Mouse (Mus musculus): ENCODE data around the gene Mylip. TPM values are rescaled to one million over a fixed set of nuclear protein-coding genes. Genes with fewer than 3 reads are reported as not detected.

The Mylip gene
- polyA plus RNA-seq (2012; ENCODE audit: insufficient read depth, insufficient read length, low replicate concordance, missing spikeins) = not detected in 2 replicates

GRCm38 (mm10) chr13:45389448-45390311 lies at the start of gene Mylip:
Gene Mylip (plus strand): TSS chr13:45389742.
- Histone ChIP-seq H3K4me1 (ENCODE audit: control insufficient read depth, insufficient read depth, low read length) (peaks cover 8% of the 10 kb centered on the region; the same call in 1 of the 2 replicates), H3K27ac (ENCODE audit: insufficient read depth, low read depth, low read length) (no peak within 1 kb of the TSS), H3K4me3 (ENCODE audit: insufficient read depth, low read depth, low read length) (peak within 1 kb of the TSS; percentile 63)
- TF ChIP-seq CTCF (IDR thresholded peaks at IDR 0.05; ENCODE audit: insufficient read depth, low read depth, low read length) (0 out of 2 replicates have a peak, but pooled peaks have one; percentile 21), POLR2A (IDR thresholded peaks at IDR 0.05; ENCODE audit: insufficient read depth, low read depth, low read length) (peak; percentile 95)
- under 1% methylated on average over 79 of the region's 81 CpGs for WGBS

GRCm38 (mm10) chr13:45341991-45342390 lies 47.6 kb upstream of the Mylip start:
- no peak for TF ChIP-seq POLR2A (IDR thresholded peaks at IDR 0.05; ENCODE audit: insufficient read depth, low read depth, low read length)
- TF ChIP-seq CTCF (IDR thresholded peaks at IDR 0.05; ENCODE audit: insufficient read depth, low read depth, low read length) = no peak
- no peaks in the 10 kb centered on the region for H3K4me1 ChIP-seq (ENCODE audit: control insufficient read depth, insufficient read depth, low read length)
- no peak overlapping the region for H3K27ac ChIP-seq (ENCODE audit: insufficient read depth, low read depth, low read length)
- no peak overlapping the region for H3K4me3 ChIP-seq (ENCODE audit: insufficient read depth, low read depth, low read length)

GRCm38 (mm10) chr13:45343541-45343940 lies 46.0 kb upstream of the Mylip start:
- no peak overlapping the region for H3K4me3 ChIP-seq (ENCODE audit: insufficient read depth, low read depth, low read length)
- H3K27ac ChIP-seq (ENCODE audit: insufficient read depth, low read depth, low read length) = no peak overlapping the region
- WGBS = 91% methylated on average over 6 of the region's 6 CpGs
- no peaks in the 10 kb centered on the region for H3K4me1 ChIP-seq (ENCODE audit: control insufficient read depth, insufficient read depth, low read length)
- TF ChIP-seq CTCF (IDR thresholded peaks at IDR 0.05; ENCODE audit: insufficient read depth, low read depth, low read length) (no peak), POLR2A (IDR thresholded peaks at IDR 0.05; ENCODE audit: insufficient read depth, low read depth, low read length) (no peak)

GRCm38 (mm10) chr13:45343966-45344365 lies 45.6 kb upstream of the Mylip start:
- WGBS = 85% methylated on average over 4 of the region's 4 CpGs
- Histone ChIP-seq H3K4me3 (ENCODE audit: insufficient read depth, low read depth, low read length) (no peak overlapping the region), H3K4me1 (ENCODE audit: control insufficient read depth, insufficient read depth, low read length) (no peaks in the 10 kb centered on the region), H3K27ac (ENCODE audit: insufficient read depth, low read depth, low read length) (no peak overlapping the region)
- TF ChIP-seq CTCF (IDR thresholded peaks at IDR 0.05; ENCODE audit: insufficient read depth, low read depth, low read length) (no peak), POLR2A (IDR thresholded peaks at IDR 0.05; ENCODE audit: insufficient read depth, low read depth, low read length) (no peak)

GRCm38 (mm10) chr13:45345471-45346159 lies 43.9 kb upstream of the Mylip start:
- H3K4me1 ChIP-seq (ENCODE audit: control insufficient read depth, insufficient read depth, low read length) = no peaks in the 10 kb centered on the region
- no peak for TF ChIP-seq POLR2A (IDR thresholded peaks at IDR 0.05; ENCODE audit: insufficient read depth, low read depth, low read length)
- no peak for TF ChIP-seq CTCF (IDR thresholded peaks at IDR 0.05; ENCODE audit: insufficient read depth, low read depth, low read length)
- 35% methylated on average over 14 of the region's 14 CpGs for WGBS
- H3K27ac ChIP-seq (ENCODE audit: insufficient read depth, low read depth, low read length) = no peak overlapping the region
- no peak overlapping the region for H3K4me3 ChIP-seq (ENCODE audit: insufficient read depth, low read depth, low read length)

GRCm38 (mm10) chr13:45351483-45351882 lies 38.1 kb upstream of the Mylip start:
- H3K4me3 ChIP-seq (ENCODE audit: insufficient read depth, low read depth, low read length) = no peak overlapping the region
- H3K4me1 ChIP-seq (ENCODE audit: control insufficient read depth, insufficient read depth, low read length) = no peaks in the 10 kb centered on the region
- 92% methylated on average over 5 of the region's 5 CpGs for WGBS
- TF ChIP-seq POLR2A (IDR thresholded peaks at IDR 0.05; ENCODE audit: insufficient read depth, low read depth, low read length) = no peak
- no peak for TF ChIP-seq CTCF (IDR thresholded peaks at IDR 0.05; ENCODE audit: insufficient read depth, low read depth, low read length)
- H3K27ac ChIP-seq (ENCODE audit: insufficient read depth, low read depth, low read length) = no peak overlapping the region

- 83% methylated on average over 2 of the region's 2 CpGs for WGBS
- H3K4me3 ChIP-seq (ENCODE audit: insufficient read depth, low read depth, low read length) = no peak overlapping the region
- no peaks in the 10 kb centered on the region for H3K4me1 ChIP-seq (ENCODE audit: control insufficient read depth, insufficient read depth, low read length)
- H3K27ac ChIP-seq (ENCODE audit: insufficient read depth, low read depth, low read length) = no peak overlapping the region
- no peak for TF ChIP-seq CTCF (IDR thresholded peaks at IDR 0.05; ENCODE audit: insufficient read depth, low read depth, low read length)
- TF ChIP-seq POLR2A (IDR thresholded peaks at IDR 0.05; ENCODE audit: insufficient read depth, low read depth, low read length) = no peak
These were observed 34.7 kb upstream of the Mylip start for GRCm38 (mm10) chr13:45354824-45355223.

GRCm38 (mm10) chr13:45358208-45358607 lies 31.3 kb upstream of the Mylip start:
- 94% methylated on average over 5 of the region's 5 CpGs for WGBS
- H3K4me1 ChIP-seq (ENCODE audit: control insufficient read depth, insufficient read depth, low read length) = no peaks in the 10 kb centered on the region
- no peak overlapping the region for H3K27ac ChIP-seq (ENCODE audit: insufficient read depth, low read depth, low read length)
- no peak for TF ChIP-seq POLR2A (IDR thresholded peaks at IDR 0.05; ENCODE audit: insufficient read depth, low read depth, low read length)
- no peak for TF ChIP-seq CTCF (IDR thresholded peaks at IDR 0.05; ENCODE audit: insufficient read depth, low read depth, low read length)
- no peak overlapping the region for H3K4me3 ChIP-seq (ENCODE audit: insufficient read depth, low read depth, low read length)

Measured in olfactory bulb, adult 2 months (tissue).